Mouse (Mus musculus): ENCODE measurements around the gene Rnf149.

GRCm38 (mm10) chr1:39615526-39615925 is 38.3 kb upstream of the Rnf149 start:
- TF ChIP-seq CTCF (IDR thresholded peaks at IDR 0.05; ENCODE audit: borderline replicate concordance, control insufficient read depth, extremely low read depth, insufficient read depth, low read length, poor library complexity) (no peak), POLR2A (IDR thresholded peaks at IDR 0.05; ENCODE audit: control insufficient read depth, extremely low read depth, insufficient read depth, low read length, poor library complexity) (no peak)
